Mouse (Mus musculus): ENCODE measurements around the gene Asap3.

Gene Asap3

DNA sequence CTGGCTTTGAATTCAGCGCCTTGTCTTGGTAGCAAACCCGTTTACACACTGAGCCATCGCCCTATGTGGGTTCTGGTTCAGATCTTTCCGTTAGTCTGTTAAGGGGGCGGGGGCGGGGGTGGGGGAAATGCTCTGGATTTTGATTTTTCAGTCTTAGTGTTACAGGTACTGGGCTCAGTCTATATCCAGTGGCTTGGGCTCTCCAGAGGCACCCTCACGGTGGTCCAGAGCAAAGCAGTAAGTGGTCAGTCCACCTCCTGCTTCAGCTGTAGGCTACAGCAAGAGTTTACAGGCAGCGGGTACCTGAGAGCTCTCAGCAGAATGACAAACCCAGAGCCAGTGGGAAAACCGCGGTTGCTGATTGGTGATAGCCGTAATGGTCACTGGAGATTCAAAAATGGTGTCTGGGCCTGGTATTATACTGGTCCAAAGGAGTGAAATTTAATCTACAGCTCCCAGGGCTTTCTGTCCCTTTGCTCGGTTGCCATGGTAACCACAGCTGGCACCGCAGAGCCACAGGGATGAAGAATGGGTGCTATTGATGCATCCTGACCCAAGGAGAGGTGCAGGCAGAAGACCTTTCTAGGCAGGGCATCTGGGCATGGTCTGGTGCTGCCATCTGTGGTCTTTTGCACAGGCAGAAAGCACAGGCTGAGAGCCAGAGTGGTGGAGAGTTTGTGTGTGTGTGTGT, 17.5 kb downstream of the Asap3 start:
- DNase-seq (ENCODE audit: low spot score): no peak

GRCm38 (mm10) chr4:136224240-136224559, 18.0 kb downstream of the Asap3 start:
- DNase-seq (ENCODE audit: low spot score): no peak

DNA sequence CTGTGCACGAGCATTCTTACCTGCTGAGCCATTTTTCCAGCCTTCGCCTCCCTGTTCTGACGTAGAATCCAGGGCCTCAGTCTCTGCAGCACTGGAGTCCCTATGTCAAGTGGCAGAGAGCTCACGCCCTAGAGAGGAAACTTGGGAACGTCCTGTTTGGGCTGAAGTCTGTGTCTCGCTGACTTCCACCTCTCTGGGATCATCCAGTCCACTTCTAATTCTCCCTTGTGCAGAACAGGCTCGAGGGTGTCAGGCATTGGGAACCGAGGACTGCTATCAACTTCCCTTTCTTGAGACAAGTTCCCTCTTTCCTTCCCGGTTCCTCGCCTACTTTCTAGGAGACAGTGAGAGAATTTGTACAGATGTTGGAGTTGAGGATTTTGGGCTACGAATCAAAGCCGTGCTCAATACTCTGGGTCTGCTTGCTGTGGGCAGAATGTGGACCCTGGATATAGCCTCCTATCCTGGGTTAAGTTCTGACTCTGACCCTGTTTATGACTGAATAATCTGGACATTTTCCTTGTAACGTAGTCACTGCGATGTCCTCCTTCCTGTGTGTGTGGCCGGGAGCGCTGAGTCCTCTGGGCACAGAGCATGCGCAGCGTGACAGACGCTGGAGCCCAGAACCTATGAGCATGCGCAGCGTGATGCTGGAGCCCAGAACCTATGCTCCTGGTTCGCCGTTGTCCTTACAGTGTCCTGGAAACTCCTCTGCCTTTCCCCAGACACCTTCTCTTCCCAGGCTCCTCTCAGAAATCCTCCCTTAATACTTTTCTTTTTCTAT, 18.7 kb downstream of the Asap3 start:
- DNase-seq (ENCODE audit: low spot score): no peak

- no peak for DNase-seq (ENCODE audit: low spot score)
Observed at GRCm38 (mm10) chr4:136227408-136227807, 21.2 kb downstream of the Asap3 start.

DNA sequence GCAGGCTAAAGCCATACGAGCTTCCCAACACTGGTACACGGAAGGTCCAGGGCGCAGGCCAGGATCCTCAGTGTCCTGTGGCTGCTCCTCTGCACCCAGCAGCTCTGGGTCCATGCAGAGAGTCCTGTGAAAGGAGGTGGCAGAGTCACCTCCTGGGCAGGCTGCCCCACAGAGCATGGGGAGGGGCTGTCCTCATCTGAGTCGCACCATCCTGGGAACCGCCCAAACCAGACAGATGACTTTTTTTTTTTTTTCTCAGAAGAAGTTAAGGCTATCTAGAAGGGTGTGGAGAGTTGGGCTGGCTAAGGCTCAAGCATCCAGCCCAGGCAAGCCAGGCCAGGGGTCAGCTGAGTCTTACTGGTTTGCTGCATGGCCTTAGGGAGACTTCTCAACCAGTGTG, 22.5 kb downstream of the Asap3 start:
- no peak for DNase-seq (ENCODE audit: low spot score)

DNA sequence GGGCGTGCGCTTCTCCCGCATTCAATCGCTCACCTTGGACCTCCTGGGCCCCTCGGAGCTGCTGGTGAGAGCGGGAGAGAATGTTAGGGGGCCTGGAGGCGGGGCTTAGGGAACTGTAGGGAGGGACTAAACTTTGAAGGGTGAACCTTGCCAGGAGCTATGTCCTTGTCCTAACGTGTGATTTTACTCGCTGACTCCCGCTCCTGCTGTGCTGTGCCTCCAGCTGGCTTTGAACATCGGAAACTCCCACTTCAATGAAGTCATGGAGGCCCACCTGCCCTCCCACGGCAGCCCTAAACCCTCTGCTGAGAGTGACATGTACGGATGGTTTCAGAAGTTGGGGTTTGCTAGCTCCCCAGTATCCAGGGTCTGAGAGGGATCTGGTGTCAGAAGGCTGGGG, 32.5 kb downstream of the Asap3 start:
- no peak for DNase-seq (ENCODE audit: low spot score)

- DNase-seq (ENCODE audit: low spot score): no peak
Observed at GRCm38 (mm10) chr4:136239111-136239510, 32.9 kb downstream of the Asap3 start.

GRCm38 (mm10) chr4:136239622-136240021, 33.5 kb downstream of the Asap3 start:
- DNase-seq (ENCODE audit: low spot score): no peak

DNA sequence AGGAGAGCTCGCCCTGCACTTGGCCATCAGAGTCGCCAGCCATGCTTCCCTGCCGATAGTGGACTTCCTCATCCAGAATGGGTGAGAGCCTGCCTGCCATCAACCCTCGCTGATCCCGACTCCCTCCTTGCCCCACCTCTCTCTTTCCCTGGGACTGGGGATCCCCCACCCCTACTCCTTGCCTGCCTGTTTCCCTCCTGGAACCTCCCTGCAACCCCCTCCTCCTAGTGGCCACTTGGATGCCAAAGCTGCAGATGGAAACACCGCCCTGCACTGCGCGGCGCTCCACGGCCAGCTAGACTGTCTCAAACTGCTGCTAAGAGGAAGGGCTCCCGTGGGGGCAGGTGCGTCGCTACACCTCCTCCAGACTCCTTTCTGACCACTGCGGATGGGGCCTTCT, 34.0 kb downstream of the Asap3 start:
- DNase-seq (ENCODE audit: low spot score): no peak

GRCm38 (mm10) chr4:136240955-136241354, 34.8 kb downstream of the Asap3 start:
- no peak for DNase-seq (ENCODE audit: low spot score)

GRCm38 (mm10) chr4:136242065-136242703, 36.0 kb downstream of the Asap3 start:
- no peak for DNase-seq (ENCODE audit: low spot score)

- no peak for DNase-seq (ENCODE audit: low spot score)
Observed at GRCm38 (mm10) chr4:136242728-136243127, 36.6 kb downstream of the Asap3 start.

GRCm38 (mm10) chr4:136244208-136244607, 38.0 kb downstream of the Asap3 start:
- no peak for DNase-seq (ENCODE audit: low spot score)

DNA sequence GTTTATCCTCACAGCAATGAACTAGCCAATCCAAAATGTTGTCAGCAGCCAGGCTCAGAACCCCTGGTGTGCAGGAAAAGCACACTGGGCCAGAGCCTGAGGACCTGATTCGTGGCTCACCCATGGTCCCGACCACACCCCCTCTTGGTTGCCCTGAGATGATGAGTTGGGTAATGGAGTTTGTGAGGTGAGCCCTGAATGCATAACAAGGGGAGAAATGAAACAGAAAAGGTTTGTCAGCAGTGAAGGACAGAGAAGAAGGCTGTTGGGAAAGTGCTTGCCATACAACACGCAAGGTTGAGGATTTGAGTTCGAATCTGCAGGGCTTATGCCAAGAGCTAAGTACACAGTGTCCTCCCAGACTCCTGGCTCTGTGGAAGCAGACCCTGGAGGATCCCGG, 39.5 kb downstream of the Asap3 start:
- no peak for DNase-seq (ENCODE audit: low spot score)

DNA sequence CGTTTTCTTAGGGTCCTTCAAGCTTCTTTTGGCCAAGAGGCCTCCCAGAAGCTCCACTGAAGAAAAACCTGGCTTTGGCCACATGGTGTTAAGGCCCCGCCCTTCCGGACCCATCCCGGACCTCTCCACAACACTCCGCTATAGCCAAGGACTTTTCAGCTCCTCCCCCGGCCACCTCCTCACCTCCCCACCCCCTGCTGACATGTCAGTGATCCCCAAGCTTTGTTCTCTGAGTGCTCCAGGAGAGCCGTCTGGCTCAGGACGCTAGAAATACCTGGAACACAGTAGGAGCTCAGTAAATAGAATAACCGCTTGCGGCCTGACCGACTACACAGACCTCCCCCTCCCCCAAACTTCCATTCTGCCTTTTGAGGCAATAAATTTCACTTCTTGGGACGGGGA, 40.4 kb downstream of the Asap3 start:
- no peak for DNase-seq (ENCODE audit: low spot score)

DNA sequence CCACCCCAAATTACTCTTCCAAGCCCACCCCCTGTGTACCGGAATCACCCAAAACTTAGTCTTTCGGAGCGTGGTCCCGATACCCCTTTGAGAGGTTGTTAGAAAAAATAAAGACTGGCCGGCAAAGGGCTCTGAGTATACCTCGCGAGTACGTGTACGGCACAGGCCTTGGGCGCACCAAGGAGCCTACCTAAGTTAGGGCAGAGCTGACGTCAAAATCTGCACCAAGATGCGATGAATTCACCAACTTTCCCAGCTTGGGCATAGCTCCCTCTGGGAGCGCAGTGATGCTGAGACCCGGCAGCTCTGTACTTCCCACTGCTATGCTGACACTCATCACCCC, 41.2 kb downstream of the Asap3 start:
- DNase-seq (ENCODE audit: low spot score): no peak

- DNase-seq (ENCODE audit: low spot score): peak; percentile 34
Observed at GRCm38 (mm10) chr4:136247729-136248463, 41.7 kb downstream of the Asap3 start, which contains the start of gene Tcea3. Gene Tcea3, plus strand, starts transcription at chr4:136247729.

DNA sequence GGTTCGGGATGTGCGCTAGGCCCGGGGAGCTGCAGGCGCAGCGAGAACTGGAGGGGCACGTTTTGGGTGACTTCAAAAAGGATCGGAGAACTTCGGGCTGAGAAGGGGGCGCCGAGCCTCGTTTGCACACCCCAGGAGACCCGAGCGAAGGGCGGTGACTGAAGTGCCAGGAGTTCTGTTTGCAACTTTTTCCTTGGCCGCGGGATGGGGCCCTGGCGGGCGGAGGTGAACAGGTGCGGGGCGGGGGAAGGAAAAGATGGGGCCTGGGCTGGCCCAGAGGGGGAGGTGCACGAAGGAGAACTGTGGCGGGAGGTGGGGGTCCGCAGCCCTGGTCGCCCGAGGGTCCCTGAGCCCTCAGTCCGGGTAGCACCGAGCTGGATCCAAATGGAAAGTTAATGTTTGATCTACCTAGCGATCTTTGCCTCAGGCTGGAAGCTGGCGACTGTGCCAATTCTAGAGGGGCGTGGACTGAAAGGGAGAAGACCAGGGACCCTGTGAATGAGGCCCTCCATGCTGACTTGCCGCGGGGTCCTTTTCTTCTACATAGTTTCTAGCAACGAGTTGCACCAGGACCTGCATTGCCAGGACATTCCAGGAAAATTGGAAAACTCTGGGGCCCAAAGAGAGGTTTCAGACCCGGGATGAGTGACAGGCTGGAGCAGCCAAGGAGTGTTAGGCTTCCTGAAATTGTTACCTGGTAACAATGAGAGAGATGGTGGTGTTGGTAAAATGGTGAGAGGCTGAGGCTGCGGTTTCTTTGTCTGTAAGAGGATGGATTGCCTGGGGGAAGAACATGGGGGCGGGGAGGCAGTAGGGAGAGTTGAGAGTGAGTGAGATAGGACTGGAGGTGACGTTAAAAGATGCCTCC, 42.5 kb downstream of the Asap3 start:
- no peak for DNase-seq (ENCODE audit: low spot score)

GRCm38 (mm10) chr4:136249332-136249647, 43.1 kb downstream of the Asap3 start:
- DNase-seq (ENCODE audit: low spot score): no peak

DNA sequence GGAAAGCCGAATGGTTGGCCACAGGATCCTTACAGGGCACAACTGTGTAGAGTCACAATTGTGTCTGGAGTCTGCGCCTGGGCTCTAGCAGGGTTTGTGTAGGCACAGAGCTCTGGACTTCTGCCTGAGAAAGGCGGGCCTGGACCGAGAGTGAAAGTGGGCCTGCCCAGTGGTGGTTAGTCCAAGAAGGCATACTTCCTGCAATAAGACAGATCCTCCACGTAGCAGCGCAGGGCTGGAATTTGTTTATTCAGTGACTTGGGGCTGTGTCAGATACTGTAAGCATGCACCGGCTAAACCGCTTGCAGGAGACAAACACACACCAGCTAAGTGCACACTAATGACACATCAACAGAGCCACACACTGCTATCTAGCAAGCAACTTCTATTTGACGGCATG, 43.6 kb downstream of the Asap3 start:
- peak; percentile 28 for DNase-seq (ENCODE audit: low spot score)

- DNase-seq (ENCODE audit: low spot score): no peak
Observed at GRCm38 (mm10) chr4:136255919-136256318, 49.8 kb downstream of the Asap3 start.

DNA sequence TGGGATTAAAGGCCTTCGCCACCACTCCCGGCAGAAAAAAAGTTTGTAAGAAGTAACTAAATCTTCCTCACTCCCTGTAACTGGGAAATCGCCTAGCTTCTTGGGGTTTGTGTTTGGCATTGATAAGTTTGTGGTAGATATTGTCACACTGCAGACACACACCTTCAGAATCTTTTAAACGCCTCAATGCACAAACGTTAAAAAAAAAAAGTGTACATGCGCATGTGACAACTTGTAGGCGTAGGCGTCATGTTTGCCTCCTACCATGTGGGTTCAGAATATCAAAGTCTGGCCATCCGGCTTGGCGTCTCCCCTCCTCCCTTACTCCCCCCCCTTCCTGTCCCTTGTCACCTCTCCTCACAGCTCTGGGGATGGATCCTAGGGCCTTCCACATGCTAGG, 50.5 kb downstream of the Asap3 start:
- no peak for DNase-seq (ENCODE audit: low spot score)

Data from ovary, adult 18-20 months (tissue).